Mouse (Mus musculus): Measurements from ENCODE around the gene Ankrd55.
A peak's percentile ranks its signal among the peaks of the same experiment; 100 is the strongest.

The Ankrd55 gene

DNA sequence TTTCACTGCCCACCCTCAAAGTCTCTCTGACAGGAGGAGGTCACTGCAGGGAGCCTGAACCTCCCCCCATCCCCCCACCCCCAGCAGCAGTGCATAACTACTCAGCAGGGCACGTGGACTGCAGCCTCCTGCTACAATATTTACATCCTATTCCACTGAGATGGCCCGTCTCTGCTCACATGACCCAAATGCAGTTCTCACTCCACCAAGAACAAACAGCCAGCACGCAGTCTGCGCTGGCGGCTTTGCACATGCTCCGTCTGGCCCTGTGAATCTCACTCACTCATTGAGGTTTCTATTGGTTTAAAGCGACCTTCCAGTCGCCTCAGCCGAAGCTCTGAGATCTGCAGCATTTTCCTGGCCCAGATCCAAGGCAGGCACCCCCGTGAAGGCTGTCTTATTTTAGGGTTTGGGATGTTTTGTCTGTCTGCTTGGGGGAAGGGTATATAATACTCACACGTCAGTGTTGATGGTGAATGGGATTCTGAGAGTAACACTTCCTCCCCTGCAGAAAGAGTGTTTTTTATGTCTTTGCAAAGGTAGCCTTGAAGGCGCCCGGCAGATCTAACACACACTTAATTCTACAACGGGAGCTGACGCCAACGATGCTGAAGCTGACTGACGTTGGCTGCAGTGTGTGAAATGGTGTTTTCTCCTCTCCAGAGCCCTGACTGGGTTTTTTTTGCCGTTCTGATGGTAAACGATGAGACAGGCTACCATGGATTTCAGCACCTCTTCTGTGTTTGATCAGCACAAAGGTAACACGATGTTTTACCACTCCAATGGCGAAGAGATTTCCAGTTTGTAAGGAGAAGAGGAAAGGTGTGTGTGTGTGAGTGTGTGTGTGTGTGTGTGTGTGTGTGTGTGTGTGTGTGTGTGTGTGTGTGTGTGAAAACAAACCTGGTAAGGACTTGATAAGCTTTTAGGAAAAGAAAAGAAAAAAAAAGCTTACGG, at the start of gene Ankrd55:
Ankrd55 (plus strand) TSS at position 227 of the 954 bp plus-strand sequence.
- peak; percentile 85 to 90 for DNase-seq

DNA sequence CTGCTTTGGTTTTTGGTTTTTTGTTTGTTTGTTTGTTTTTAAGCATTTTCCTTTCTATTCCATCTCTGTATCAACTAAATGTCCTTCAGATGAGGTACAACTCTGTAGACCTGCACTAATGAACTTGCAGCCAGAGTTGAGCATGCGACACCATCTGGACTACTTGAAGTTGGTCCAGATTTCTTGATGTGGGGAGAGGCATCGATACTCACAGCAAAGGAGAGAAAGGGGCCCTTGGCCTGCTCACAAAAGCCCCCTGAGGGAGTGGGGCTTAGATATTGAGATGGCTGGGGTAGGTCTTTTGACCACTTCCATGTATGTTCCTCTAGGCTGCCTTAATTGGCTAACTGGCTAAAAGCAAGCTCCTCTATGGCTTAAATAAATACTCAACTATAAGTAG, 49.0 kb upstream of the Ankrd55 start:
- DNase-seq = peak; percentile 74 to 78

DNA sequence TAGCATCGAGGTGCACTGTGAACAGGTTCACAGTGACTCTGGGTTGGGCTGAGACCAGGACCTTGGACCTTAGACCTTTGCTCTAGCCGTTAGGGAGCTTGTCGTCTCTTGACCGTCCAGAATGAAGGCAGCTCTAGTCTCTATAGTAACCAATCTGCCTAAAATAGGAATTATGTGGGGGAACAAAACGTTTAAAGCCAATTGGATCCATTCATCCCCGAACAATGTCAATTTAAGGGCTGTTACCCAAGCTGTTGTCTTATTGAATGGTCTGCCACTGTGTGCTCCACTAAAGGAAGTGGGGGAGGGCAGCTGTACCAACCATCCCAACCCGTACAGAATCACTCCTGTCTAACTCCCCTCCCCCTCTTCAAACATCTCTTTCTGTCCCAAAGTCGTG, 46.8 kb upstream of the Ankrd55 start:
- no peak for DNase-seq

DNA sequence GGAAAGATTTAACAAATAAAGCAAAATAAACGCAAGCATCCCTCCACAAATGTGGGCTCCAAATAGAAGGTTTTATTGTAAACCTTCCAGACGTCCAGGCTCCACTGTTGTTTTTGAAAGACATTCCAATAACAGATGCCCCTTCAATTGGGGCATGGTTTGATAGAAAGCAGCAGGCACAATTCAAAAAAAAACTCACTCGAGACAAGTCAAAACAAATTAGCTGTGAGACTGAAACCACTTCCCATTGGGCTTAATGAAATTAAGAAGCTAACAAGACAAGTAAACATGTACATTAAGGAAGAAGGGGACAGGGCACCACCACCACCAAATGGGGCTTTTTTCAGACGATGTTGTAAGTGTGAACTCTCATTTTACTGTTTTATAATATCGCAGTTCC, 43.1 kb upstream of the Ankrd55 start:
- no peak for DNase-seq

DNA sequence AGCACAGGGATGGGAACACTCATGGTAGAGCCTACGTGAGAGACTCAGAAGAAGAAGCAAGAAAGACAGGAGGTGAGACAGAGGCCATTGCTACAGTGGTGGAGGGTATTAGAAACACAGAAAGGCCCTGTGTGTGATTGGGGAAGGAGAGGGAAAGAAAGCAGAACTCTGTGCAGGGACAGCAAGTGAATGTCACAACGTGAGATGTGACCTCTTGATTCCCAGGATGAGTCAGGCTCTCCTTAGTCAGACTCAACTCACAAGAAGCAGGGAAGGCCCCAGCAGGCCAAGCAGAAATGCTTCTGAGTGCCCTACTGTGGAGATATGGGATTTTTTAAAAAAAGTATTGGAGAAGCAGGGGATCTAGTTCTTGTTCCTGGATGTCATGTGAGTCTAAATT, 36.8 kb upstream of the Ankrd55 start:
- DNase-seq = no peak

DNA sequence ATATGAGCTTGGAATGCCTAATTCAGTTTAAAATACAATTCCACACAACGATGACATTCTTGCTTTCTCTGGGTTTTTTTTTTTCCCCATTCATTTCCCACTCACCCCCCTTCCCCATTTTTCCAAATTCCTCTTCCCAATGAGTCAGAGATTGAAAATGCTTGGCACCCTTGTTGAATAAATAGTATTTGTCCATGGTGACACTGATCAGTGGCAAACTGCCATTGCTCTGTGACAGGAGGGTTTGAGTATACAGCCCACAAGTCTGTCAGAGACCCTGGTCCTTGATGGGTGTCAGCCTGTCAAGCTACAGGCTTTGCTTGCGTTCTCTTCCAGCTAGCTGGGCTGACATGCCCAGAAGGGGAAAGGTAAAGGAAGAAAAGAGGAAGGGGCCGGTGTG, 36.2 kb upstream of the Ankrd55 start:
- DNase-seq = no peak

DNA sequence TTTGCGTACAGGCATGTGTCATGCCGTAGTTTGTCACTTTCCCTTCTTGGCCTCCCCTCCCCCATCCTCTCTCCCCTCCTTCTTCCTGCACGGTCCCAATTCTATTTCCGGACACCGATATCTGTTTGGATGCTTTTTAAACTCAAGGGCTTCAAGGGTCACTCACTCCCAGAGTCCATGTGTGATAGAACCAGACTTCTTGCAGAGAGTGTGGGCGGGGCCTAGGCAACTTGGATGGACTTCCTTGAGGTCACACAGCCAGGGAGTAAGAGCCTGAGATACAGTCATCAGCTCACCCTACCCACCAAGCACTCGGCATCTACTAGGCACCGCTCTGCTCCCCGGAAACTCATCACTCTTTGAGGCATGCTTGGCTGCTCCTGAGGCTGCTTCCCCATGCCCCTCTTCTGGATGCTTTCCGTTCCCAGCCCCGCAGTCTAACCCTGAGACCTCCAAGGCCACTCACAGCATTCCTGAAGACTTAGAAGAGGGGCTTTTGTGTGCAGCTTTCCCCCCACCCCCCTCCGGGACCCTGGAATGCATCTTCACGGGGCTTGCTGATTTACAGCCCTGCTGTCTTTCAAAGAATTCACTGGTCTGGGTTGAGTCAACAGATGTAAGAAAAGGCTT, 35.1 kb upstream of the Ankrd55 start:
- DNase-seq = no peak

DNA sequence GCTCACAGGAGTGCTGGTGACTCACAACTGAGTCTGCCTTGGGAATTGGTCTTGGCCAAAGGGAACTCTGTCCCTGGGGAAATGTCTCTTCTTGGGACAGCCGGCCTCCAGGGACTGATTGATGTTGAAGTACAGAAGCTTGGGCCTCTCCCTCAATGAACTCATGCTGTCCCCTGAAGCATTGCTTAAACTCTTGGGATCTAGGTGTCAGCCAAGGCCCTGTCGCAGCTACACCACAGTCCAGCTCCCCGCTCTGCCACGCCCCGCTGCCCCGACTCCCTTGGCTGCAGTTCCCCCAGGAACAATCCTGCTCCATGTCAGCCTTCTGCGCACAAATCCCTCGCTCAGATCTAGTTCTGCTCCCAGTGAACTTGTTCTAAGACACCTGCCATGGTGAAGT, 34.1 kb upstream of the Ankrd55 start:
- DNase-seq = peak in 1 of 2 experiments; percentile 38

DNA sequence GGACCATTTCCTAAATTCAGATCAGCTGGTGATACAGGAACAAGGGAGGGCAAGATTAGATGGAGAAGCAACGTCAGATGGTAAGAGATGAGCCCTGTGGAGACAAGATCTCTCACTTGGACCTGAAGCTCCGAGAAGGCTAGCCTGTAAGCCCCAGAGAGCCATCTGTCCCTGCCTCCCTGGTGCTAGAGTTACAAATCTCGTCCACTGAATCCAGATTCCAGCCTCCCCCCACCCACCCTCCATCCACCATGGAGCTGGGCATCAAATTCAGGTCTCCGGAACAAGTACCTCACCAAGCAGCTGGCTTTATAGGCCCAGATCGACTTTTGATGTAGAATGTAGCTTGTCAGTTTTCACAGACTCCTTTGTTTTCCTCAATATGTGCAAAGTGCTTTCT, 32.4 kb upstream of the Ankrd55 start:
- peak; percentile 53 to 69 for DNase-seq

DNA sequence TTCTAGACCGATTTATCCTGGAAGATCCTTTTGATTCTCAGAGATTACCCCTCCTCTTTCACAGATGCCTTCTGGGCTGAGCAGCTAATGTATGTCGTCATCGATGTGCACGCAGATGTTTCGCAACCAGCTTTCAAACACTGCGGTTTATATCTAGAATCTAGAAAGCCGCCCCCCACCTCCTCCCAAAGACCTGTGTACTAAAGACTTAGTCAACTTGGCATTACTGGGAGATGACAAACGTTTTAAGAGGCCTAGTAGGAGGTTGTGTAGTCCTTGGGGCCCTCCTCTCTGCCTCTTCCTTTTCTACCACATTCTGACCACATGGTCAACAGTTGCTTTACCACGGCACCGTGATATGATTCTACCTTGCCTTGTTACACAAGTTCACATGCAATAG, 29.8 kb upstream of the Ankrd55 start:
- DNase-seq = no peak

DNA sequence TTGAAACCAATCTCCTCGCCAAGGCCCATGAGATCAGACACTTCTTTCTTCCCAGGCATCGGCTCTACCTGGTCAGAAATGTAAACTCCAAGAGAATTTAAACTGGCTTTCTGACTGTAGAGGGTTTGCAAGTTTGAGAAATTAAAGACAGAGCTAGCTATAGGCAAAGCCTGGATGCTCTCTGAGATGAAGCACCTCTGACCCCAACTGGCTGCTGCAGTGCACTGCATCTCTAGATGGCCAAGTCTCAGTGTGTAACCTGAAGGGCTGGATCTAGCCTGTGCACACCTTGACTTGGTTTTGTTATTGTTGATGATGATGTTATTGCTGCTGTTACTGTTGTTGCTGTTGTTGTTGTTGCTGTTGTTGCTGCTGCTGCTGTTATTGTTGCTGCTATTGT, 28.9 kb upstream of the Ankrd55 start:
- DNase-seq = peak; percentile 87 to 89

DNA sequence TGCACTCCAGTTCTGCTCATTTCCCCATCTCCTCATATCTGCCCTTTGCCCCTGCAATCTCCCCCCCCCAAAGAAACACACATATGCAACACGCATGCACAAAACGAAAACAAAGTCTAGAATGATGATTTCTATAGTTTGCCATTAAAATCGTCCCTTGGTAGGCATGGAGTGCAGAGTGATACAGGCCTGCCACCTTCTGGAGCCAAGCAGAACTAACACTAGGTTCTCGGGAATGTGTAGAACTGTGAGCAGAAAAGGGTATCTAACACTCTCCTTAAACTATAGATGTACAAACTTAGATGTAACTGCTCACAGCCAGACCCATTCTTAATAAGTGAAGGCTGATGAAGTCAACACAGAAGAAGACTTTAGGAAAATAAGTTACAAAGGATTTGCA, 23.6 kb upstream of the Ankrd55 start:
- peak; percentile 72 to 77 for DNase-seq

DNA sequence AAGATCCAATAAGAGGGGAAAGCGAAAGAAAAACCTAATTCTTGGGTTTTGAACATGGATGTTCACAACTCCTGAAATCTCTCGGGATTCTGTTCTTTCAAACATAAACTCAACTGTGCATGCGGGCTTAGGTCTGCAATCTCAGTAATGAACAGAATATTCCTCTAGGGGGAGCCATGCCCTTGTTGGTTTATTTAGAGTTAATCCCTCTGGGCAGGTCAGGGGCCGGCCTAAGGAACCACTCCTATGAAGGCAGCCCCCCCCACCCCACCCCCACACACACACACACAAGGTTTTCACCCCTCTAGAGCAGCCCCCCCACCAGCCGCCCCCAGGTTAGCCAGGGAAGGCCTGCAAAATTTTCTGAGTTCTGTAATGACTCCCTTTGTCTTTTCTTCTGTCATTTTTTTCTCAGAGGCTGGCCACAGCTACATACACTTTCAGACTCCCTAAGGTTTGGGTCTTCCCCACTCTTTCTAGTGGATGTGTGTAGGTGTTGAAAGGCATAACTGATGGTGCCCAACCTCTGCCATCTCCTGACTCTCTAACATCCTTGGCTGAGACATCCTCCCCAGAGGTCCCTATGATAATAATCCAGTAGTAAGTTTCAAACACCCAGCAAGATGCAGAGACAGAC, 16.2 kb upstream of the Ankrd55 start:
- DNase-seq = peak; percentile 69 to 87

DNA sequence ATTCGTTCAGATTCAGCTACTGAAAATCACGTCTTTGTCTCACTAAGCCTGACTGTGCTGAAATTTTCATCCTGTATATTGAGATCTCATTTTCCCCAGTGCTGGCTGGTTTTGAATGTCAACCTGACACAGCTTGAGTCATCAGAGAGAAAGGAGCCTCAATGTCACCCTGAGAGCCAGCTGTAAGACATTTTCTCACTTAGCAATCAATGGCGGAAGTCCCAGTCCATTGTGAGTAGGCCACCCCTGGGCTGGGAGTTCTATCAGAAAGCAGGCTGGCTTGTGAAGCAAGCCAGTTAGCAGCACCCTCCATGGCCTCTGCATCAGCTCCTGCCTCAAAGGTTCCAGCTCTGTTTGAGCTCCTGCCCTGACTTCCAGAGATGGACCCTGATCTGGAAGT, 13.6 kb upstream of the Ankrd55 start:
- no peak for DNase-seq

DNA sequence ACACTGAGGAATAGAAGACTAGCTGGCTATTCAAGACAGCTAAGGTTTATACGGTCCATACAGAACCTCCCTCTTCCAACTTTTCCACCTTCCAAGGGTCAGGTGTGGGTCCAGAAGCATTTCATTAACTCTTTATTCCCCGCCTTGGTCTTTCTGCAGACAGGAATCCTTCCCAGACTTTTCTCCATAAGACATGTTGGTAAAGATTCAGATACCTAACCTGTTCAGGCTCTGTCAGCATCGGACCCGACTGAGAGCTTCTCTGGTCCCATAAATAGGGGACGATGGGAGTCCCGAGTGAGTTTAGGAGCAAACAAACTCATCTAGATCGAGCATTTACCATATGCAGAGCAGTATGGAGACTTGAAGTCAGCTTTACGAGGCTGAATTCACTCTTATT, 12.3 kb upstream of the Ankrd55 start:
- DNase-seq = no peak

DNA sequence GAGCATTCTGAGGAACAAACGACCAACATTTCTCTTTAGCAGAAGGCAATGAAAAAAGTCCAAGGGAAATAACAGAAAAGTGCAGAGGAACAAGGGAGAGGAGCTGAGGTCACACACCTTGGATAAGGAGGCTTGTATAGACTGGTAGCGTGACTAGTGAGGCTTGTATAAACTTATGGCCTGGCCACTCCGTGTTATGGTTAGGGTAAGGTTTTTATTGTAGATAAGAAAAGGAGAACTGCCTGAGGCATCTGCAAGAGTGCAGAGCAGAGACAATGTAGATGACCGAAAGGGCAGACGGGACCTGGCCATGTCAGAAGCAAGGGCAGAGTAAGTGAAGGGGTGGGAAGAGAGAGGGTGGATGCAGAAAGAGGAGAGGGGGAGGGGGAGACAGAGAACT, 10.7 kb upstream of the Ankrd55 start:
- no peak for DNase-seq

DNA sequence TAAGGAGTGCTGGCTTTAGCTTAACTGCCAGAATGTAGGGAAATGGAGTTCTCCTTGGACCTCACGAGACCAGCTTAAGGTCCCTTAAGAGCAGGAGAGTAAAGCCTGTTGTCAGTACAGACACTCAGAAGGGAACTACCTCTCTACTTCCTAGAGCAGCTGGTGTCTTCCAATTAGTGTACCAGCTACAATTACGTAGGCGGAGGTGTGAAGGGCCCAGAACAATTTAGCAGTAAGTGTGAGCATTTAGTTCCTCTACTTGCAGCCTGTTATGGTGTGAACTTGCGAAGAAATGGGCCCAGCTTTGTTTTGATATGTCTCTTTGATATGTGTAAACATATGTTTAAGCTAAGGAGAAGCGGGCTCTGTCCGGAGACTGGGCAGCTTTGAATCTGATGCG, 10.0 kb upstream of the Ankrd55 start:
- no peak for DNase-seq

DNA sequence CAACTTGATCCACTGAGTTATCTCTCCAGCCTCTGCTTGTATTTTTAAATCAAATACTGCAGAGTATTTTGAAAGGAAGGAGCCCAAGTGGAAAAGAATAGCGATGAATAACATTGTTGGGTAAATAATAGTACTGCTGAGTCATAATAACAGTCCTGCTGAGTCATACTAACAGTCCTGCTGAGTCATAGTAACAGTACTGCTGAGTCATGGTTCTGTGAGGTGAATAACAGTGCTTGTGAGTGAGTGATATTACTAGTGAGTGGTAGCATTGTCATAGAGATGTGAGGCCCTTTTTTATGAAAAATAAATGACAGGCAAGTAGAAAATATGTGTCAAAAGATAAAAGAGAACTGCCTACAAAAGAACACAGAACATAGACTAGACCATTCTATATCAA, 1.1 kb upstream of the Ankrd55 start:
- no peak for DNase-seq

DNA sequence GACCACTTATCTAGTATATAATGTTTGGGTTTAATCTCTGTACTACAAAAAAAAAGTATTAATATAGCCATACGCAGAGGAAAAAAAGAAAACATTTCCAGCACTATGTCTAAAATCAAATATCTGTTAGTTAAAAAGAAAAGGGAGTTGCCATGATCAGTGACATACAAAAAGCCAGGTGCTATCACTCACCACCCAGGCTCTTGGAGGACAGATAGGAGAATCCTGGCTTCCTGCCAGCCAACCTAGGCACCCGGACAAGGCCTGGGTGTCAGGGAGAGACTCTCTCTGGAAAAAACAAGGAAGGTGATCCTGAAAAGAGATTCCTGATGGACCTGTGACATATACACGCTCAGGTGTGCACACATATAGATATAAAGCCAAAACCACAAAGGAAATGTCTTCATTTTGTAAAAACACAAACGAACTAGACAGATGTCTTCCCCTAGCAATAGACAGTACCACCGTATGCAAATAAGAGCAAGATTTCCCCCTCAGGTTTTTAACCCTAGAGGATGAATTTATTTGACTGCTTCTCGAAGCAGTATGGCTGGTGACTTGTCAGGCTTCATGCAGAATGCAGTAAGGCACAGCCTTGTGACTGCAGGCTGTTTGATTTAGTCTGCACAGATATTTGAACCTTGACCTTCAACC, 553 bp upstream of the Ankrd55 start:
- peak; percentile 54 to 65 for DNase-seq

DNA sequence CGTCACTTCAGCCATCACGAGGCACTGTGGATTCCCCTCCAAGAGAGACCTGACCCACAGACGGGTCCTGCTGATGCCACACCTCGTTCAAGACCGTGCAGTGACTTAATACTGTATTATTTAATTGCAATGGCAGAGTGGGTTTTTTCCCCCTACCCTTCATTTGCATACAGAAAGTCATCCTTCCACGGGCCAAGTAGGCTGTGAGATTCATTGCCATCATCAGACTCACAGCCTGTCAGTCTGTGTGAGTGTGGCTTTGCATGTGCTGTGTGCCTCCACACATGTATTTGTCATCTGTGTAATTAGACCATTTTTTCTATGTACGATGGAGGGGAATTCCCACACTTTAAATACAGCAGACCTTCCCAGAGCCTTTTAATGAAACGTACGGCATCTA, 1.1 kb downstream of the Ankrd55 start:
- DNase-seq = no peak

DNA sequence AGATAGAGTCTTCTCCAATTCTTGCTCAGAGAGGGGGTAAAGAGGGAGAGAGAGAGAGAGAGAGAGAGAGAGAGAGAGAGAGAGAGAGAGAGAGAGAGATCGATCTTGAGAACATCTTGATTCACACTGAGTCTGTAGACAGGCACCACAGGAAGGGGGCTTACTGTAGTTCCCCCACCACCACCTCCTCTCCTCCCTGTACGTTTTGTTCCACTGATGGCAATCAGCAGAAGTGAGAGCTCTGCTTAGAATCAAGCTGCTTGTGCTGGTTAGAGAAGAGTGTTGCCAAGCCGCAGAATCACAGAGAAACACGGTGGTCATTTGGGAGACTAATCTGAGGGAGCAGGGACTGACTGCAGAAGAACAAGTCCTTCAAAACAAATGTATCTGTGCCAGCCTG, 1.7 kb downstream of the Ankrd55 start:
- DNase-seq = peak in 1 of 2 experiments; percentile 23

DNA sequence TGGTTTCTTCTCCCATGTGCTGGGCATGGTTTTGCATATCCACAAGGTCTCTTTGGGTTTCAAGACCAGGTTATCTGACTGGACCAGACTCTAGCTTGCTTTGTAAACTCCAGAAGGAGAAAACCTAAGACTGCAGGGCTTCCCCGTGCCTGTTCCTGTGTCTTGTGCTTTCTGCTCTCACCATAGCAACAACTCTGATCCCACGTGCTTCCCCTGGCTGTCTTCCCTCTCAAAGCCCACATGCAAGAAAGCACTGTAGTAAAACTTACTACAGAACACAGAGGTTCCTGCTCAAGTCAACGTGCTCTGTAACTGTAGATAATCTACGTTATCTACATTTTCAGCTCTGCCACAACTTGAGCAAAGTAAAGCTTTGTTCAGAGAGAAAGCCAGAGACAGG, 4.2 kb downstream of the Ankrd55 start:
- peak in 1 of 2 experiments; percentile 19 for DNase-seq

DNA sequence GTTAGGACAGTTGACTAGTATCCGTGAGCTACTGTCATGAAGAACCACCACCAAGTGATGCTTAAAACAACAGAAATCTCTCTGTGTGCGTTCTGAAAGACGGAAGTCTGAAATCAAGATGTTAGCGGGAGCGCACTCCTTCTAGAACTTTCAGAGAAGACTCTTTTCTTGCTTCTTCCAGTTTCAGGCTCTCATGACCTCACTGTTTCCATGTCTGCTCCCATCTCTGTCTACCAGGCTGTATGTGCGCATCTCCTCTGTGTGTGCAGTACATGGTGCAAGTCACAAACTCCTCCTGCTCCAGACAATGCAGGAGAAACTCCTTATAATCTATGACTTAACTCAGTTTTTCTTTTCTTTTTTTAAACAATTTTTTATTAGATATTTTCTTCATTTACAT, 4.8 kb downstream of the Ankrd55 start:
- DNase-seq = no peak
